Mouse (Mus musculus): ENCODE data around the gene Siah2. TPM values are rescaled to one million over a fixed set of nuclear protein-coding genes. Genes with fewer than 3 reads are reported as not detected.

Gene Siah2
- polyA plus RNA-seq, 1 experiment from 2014 or later, result 3.4 TPM

- no peaks in the 10 kb centered on the region for H3K4me1 ChIP-seq (ENCODE audit: control insufficient read depth, low read depth, low read length)
- 52% methylated on average over 4 of the region's 4 CpGs for WGBS (ENCODE audit: insufficient replicate concordance)
- H3K27ac ChIP-seq (ENCODE audit: low read length), result no peak overlapping the region
- H3K4me2 ChIP-seq (ENCODE audit: low read depth, low read length), result no peak overlapping the region
- no peak overlapping the region for H3K9ac ChIP-seq (ENCODE audit: low read depth, low read length)
- no peak for ATAC-seq (ENCODE audit: low read depth)
- H3K4me3 ChIP-seq (ENCODE audit: low read depth, low read length), result no peak overlapping the region
- H3K9me3 ChIP-seq (replicated peaks; ENCODE audit: control insufficient read depth, low read length), result no peaks in the 10 kb centered on the region
- H3K27me3 ChIP-seq (ENCODE audit: control insufficient read depth, insufficient read depth, low read depth, low read length), result no peaks in the 10 kb centered on the region
- H3K36me3 ChIP-seq (ENCODE audit: control insufficient read depth, insufficient read depth), result no peaks in the 10 kb centered on the region
These were observed 67.2 kb downstream of the Siah2 start for GRCm38 (mm10) chr3:58624981-58625380.

Other genes starting within 250 kb of the Siah2 start
- gene Eif2a, start 166.6 kb downstream of the Siah2 start, polyA plus RNA-seq (2015; fragmentation: Nextera tagmentation; extraction: Ambion mirVana), result 22.2 and 23.1 TPM in 2 replicates
- gene Serp1, start 166.5 kb downstream of the Siah2 start, polyA plus RNA-seq (2015; fragmentation: Nextera tagmentation; extraction: Ambion mirVana), result 104 and 105 TPM in 2 replicates
- 9.7 and 11.7 TPM in 2 replicates for gene Selenot, start 115.8 kb downstream of the Siah2 start, polyA plus RNA-seq (2015; fragmentation: Nextera tagmentation; extraction: Ambion mirVana)
- gene Erich6, start 55.2 kb downstream of the Siah2 start, polyA plus RNA-seq (2015; fragmentation: Nextera tagmentation; extraction: Ambion mirVana), result not detected in 2 replicates
- not detected in 2 replicates for gene Mindy4b-ps, start 129.9 kb upstream of the Siah2 start, polyA plus RNA-seq (2015; fragmentation: Nextera tagmentation; extraction: Ambion mirVana)
- not detected in 2 replicates for gene Clrn1, start 192.9 kb upstream of the Siah2 start, polyA plus RNA-seq (2015; fragmentation: Nextera tagmentation; extraction: Ambion mirVana)

Data from liver, embryonic 16.5 days (tissue).